Mouse (Mus musculus) gastrocnemius, postnatal 25 days (tissue): Measurements from ENCODE around the gene Msh2. TPM values are rescaled to one million over a fixed set of nuclear protein-coding genes. Genes with fewer than 3 reads are reported as not detected.

Source experiments
- DNase-seq: peaks from one replicate; pipeline ENCODE4 v3.0.0; 2022
- total RNA-seq, 2 experiments: library from RNA; stranded (reverse); gene quantifications; 1 replicate in 1 of 2; 2 replicates in 1 of 2; pipeline ENCODE4 v1.2.3; 2021

Gene Msh2
- total RNA-seq, 2 experiments from 2014 or later, result 7.8 to 9.5 TPM

GRCm38 (mm10) chr17:87700101-87700500 is 28.0 kb downstream of the Msh2 start:
- DNase-seq, result no peak

- DNase-seq, result no peak
Observed at GRCm38 (mm10) chr17:87724727-87725126, 52.6 kb downstream of the Msh2 start.

GRCm38 (mm10) chr17:87726489-87727356 is 54.6 kb downstream of the Msh2 start:
- DNase-seq, result no peak

- no peak for DNase-seq
Observed at GRCm38 (mm10) chr17:87731962-87732361, 59.8 kb downstream of the Msh2 start.

- DNase-seq, result no peak
Observed at GRCm38 (mm10) chr17:87734471-87734870, 62.3 kb downstream of the Msh2 start.

- DNase-seq, result no peak
Observed at GRCm38 (mm10) chr17:87737144-87737543, 65.0 kb downstream of the Msh2 start.

- DNase-seq, result no peak
Observed at GRCm38 (mm10) chr17:87739835-87740234, 67.7 kb downstream of the Msh2 start.

GRCm38 (mm10) chr17:87744985-87745925 is 73.1 kb downstream of the Msh2 start:
- no peak for DNase-seq

GRCm38 (mm10) chr17:87745926-87746888 is 74.1 kb downstream of the Msh2 start:
- peak; percentile 14 for DNase-seq

- DNase-seq, result no peak
Observed at GRCm38 (mm10) chr17:87760315-87760714, 88.2 kb downstream of the Msh2 start.

- no peak for DNase-seq
Observed at GRCm38 (mm10) chr17:87763146-87763545, 91.0 kb downstream of the Msh2 start.

- no peak for DNase-seq
Observed at GRCm38 (mm10) chr17:87765031-87765430, 92.9 kb downstream of the Msh2 start.

- no peak for DNase-seq
Observed at GRCm38 (mm10) chr17:87766888-87767287, 94.8 kb downstream of the Msh2 start.

GRCm38 (mm10) chr17:87770766-87771165 is 98.6 kb downstream of the Msh2 start:
- DNase-seq, result no peak

- no peak for DNase-seq
Observed at GRCm38 (mm10) chr17:87773175-87773574, 101.0 kb downstream of the Msh2 start.

Other genes starting within 250 kb of the Msh2 start
- not detected for gene Stpg4, start 244.6 kb upstream of the Msh2 start, total RNA-seq
- gene Calm2, start 225.4 kb upstream of the Msh2 start, total RNA-seq, result 100 to 1,000 TPM; 161 to 162 TPM
- gene Epcam, start 36.4 kb upstream of the Msh2 start, total RNA-seq, result not detected
- gene Kcnk12, start 125.7 kb downstream of the Msh2 start, total RNA-seq, result not detected
- not detected for gene Rpl36-ps4, start 248.6 kb downstream of the Msh2 start, total RNA-seq